Mouse (Mus musculus): ENCODE results near the gene Wnk4. TPM values are rescaled to one million over a fixed set of nuclear protein-coding genes. Genes with fewer than 3 reads are reported as not detected.

Wnk4 gene
- polyA plus RNA-seq (2012; ENCODE audit: insufficient read depth, insufficient read length, missing spikeins): not detected in 2 replicates

DNA sequence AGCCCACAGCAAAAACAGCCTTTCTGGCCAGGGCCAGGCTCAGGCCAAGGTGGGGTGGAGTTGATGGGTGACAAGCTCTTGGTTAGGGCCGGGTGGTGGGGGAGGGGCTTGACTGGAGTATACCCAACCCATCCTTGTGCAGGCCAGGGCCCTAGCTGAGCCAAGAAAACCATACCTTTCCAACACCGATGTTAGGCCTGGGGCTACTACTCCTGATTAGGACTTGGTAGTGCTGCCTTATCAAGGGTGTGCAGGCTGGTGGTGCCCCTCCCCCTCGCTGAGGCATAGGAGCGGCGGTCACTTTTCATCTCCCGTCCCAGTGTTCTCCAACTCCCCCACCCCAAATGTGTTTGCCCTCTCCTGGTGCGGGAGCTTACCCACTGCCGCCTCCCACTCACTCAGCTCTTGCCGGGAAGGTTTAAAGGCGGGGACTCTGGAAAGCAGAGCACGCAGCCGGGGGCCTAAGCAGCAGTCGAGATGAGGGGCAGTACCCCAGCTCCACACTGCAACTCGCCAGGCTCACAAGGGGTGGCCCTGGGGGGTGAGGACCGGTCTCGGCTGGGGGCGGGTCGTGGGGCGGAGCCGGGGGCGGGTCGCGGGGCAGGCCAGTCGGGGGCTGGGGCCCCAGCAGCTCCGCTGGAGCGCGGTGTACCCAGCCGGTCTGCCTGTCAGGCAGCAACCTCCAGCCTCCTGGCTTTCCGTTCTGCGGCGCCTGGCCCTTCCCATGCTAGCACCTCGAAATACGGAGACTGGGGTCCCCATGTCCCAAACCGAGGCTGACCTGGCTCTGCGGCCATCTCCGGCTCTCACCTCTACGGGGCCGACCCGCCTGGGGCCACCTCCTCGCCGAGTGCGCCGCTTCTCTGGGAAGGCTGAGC, at the start of gene Wnk4:
Gene Wnk4 (plus strand): TSS at position 620 of the 878 bp plus-strand sequence.
- Histone ChIP-seq H3K4me1 (ENCODE audit: control insufficient read depth, insufficient read depth, insufficient read length, low read length) (peaks cover 7% of the 10 kb centered on the region), H3K4me3 (ENCODE audit: insufficient read depth, low read depth, low read length) (peak within 1 kb of the TSS; percentile 68), H3K27ac (replicated peaks; ENCODE audit: low read depth, low read length) (no peak within 1 kb of the TSS)

DNA sequence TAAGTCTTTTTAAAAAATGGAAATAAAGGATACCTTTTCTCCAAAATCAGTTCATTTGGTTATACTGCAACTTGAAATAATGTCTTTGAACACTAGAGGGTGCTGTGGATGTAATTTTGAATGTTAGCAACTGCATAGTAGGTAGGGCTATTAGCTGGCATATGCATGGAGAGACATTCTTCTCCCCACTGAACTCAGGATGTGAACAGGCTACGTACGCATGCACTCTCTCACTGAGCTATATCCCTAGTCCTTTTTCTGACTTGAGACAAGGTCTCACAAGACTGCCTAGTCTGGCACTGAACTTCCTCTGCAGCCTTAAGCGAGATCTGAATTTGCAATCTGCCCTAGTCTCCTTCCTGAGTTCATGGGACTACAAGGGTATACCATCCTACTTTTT, 48.4 kb upstream of the Wnk4 start:
- H3K4me3 ChIP-seq (ENCODE audit: insufficient read depth, low read depth, low read length): no peak overlapping the region
- H3K27ac ChIP-seq (replicated peaks; ENCODE audit: low read depth, low read length): peak overlapping the region; percentile 42
- 0 out of 2 replicates have a peak, but pooled peaks cover 3% of the 10 kb centered on the region for H3K4me1 ChIP-seq (ENCODE audit: control insufficient read depth, insufficient read depth, insufficient read length, low read length)

DNA sequence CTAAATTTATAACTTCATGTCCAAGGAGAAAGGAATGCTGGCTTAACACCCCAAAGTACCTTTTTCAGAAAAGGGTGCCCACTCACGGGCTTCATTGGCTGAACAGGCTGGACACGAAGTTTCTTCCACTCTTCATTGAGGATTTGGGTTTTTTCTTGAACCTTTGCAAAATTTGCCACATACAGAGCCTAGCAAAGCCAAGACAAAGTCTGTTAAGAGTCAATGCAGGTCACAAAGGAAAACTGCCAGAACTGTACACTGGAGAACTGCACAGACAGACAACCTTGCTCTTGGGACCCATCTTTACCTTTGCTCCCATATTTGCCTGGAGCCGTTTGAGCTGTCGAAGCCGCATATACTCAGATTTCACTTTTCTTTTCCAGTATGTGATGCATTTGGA, 43.4 kb upstream of the Wnk4 start:
- Histone ChIP-seq H3K4me1 (ENCODE audit: control insufficient read depth, insufficient read depth, insufficient read length, low read length) (peaks cover 12% of the 10 kb centered on the region), H3K27ac (replicated peaks; ENCODE audit: low read depth, low read length) (peak overlapping the region; percentile 84), H3K4me3 (ENCODE audit: insufficient read depth, low read depth, low read length) (no peak overlapping the region)

DNA sequence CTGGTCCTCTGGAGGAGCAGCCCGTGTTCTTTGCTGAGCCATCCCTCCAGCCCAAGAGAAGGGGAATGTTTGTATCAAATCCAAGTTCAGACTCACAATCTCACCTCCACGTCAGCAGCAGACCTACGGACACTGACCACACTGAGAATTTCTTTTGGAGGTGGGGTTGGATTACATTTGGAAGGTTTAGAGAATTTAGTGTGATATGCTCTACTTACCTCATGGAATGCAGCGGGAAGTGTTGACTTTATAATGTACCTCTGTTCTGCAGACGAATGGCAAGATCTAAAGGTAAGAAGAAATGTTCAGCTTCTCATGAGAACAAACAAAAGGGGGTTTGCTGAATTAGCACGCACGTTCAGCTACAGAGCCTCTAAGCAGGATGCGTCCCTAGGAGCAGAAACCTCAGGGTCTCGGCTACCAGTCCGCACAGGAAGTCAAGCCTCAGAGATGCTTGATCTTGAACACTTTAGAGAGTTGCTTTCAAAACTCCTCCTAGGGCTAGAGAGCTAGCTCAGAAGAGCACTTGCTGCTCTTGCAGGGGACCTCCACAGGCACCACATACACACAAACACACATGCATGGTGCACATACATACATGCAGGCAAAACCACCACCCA, 41.8 kb upstream of the Wnk4 start:
- H3K4me1 ChIP-seq (ENCODE audit: control insufficient read depth, insufficient read depth, insufficient read length, low read length): peaks cover 12% of the 10 kb centered on the region
- peak overlapping the region; percentile 47 for H3K27ac ChIP-seq (replicated peaks; ENCODE audit: low read depth, low read length)
- no peak overlapping the region for H3K4me3 ChIP-seq (ENCODE audit: insufficient read depth, low read depth, low read length)

DNA sequence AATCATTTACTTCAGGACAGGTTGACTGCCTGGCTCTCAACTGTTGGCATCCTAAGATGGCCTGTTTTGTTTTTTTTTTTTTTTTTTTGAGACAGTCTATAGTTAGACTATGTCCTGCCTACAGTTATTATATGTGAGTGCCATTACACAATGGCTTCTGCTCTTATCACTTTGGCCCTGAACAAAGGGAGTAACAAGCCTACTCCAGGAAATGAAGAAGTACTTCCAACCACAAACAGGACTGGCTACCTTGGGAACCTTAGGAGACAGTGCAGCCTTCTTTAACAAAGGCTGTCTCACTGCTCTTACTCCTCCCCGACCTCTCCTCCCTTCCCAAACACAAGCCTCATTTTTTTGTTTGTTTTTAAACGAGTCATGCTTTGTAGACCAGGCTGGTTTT, 39.5 kb upstream of the Wnk4 start:
- peak overlapping the region; percentile 71 for H3K27ac ChIP-seq (replicated peaks; ENCODE audit: low read depth, low read length)
- H3K4me1 ChIP-seq (ENCODE audit: control insufficient read depth, insufficient read depth, insufficient read length, low read length): peaks cover 8% of the 10 kb centered on the region
- H3K4me3 ChIP-seq (ENCODE audit: insufficient read depth, low read depth, low read length): no peak overlapping the region

DNA sequence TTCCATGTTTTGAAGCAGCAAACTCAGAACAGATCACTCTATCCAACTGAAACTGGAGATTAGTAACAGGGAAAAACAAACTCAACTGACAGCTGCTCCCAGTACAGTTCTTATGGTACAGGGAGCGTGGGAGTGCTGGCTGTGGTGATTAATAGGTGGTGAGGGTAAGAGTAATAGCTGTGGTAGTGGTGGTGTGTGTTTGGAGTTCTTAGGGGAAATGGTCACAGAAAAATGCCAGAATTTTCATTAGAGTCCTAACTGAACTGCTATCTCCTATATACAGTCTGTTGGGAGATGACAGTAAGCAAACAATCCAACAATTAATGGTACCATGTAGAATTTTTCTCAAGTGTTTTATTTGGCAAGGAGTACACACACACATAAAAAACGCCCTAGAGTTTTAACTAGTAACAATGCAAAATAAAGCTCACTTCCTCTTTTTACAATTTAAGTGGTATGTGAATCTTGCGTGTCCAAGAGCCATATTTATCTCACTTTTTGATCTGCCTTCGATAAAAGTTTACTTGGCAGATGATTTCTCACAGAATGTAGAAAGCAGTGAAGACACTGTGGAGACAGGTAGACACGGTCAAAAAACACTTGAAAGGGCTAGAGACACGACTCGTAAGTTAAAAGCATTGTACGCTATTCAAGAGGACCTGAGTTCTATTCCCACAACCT, 38.9 kb upstream of the Wnk4 start:
- peak overlapping the region; percentile 71 for H3K27ac ChIP-seq (replicated peaks; ENCODE audit: low read depth, low read length)
- no peak overlapping the region for H3K4me3 ChIP-seq (ENCODE audit: insufficient read depth, low read depth, low read length)
- peaks cover 8% of the 10 kb centered on the region for H3K4me1 ChIP-seq (ENCODE audit: control insufficient read depth, insufficient read depth, insufficient read length, low read length)

DNA sequence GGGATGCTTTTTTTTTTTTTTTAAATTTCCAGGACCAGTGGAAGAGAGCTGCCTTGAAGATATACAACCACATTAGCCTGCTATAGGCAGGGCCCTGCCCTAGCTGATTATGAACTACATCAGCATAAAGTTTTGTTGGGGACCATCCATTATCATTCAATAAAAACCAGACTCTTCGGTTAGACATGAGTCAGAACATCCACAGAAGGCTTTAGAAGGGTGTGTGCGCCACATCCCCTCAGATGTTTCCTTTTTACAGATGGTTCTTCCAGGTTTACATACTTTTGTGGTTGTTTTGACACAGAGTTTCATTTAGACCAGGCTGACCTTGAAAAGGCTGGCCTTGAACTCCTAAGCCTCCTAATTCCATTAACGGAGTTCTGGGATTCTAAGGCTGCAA, 36.0 kb upstream of the Wnk4 start:
- Histone ChIP-seq H3K4me3 (ENCODE audit: insufficient read depth, low read depth, low read length) (peak overlapping the region; percentile 20; the same call in 1 of the 2 replicates), H3K4me1 (ENCODE audit: control insufficient read depth, insufficient read depth, insufficient read length, low read length) (peaks cover 7% of the 10 kb centered on the region; the same call in 1 of the 2 replicates), H3K27ac (replicated peaks; ENCODE audit: low read depth, low read length) (peak overlapping the region; percentile 89)

DNA sequence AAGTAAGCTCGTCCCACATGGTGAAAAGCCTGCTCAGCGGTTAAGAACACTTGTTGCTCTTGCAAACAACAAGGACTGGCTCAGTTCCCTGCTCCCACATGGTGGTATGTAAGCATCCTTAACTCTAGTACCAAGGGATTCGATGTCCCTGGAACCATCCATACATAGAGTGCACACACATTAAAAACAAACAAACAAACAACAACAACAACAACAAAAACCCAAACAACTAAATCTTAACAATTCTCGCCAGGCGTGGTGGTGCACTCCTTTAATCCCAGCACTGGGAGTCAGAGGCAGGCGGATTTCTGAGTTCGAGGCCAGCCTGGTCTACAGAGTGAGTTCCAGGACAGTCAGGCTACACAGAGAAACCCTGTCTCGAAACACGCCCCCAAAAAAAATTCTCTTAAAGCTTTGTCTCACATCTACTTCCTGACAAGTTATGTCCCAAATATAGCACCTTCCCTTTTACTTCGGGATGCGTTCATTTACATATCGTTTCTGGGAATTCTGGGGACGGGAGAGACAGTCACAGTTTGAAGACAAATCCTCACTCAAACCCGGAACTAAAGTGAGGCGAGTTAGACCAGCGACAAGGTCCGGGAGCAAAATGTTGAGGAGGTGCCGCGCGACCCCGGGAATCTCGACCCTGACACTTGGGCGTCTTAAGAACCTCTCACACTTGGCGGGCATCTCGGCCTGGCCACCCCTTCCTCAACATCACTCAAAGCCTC, 34.9 kb upstream of the Wnk4 start:
- H3K27ac ChIP-seq (replicated peaks; ENCODE audit: low read depth, low read length): peak overlapping the region; percentile 89
- H3K4me1 ChIP-seq (ENCODE audit: control insufficient read depth, insufficient read depth, insufficient read length, low read length): peaks cover 15% of the 10 kb centered on the region
- H3K4me3 ChIP-seq (ENCODE audit: insufficient read depth, low read depth, low read length): peak overlapping the region; percentile 78

DNA sequence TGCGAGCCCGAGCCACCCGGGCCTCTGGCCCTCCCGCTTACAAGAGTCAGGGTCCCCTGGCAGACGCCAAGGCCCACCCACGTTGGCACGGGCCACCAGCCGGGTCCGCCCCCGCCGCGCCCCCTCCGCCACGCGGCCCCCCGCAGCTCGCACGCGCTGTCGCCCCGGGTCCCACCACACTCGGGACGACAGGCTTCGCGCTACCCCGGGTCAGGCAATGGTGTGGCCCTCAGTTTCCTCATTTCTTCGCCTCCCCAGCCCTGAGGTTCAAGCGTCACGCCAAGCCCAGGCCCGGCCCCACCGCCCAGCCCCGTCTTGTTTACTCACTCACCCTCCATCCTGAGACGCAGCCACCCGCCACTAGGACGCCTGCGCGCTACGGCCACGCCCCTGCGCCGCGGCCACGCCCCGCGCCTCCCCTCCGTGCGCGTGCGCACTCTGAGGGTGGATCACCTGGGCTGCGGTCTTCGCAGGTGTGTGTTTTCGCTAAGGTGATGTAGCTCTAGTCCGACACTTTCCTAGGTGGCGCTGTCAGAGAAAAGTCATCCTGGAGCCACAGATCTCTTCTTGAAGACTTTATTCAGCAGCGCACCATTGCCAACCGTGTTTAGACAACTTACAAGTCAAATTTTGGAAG, 34.2 kb upstream of the Wnk4 start, which contains the start of gene Ezh1:
Gene Ezh1 (minus strand): TSS at position 399 of the 637 bp plus-strand sequence.
- Histone ChIP-seq H3K4me1 (ENCODE audit: control insufficient read depth, insufficient read depth, insufficient read length, low read length) (peaks cover 12% of the 10 kb centered on the region), H3K27ac (replicated peaks; ENCODE audit: low read depth, low read length) (peak within 1 kb of the TSS; percentile 89), H3K4me3 (ENCODE audit: insufficient read depth, low read depth, low read length) (peak within 1 kb of the TSS; percentile 78)

DNA sequence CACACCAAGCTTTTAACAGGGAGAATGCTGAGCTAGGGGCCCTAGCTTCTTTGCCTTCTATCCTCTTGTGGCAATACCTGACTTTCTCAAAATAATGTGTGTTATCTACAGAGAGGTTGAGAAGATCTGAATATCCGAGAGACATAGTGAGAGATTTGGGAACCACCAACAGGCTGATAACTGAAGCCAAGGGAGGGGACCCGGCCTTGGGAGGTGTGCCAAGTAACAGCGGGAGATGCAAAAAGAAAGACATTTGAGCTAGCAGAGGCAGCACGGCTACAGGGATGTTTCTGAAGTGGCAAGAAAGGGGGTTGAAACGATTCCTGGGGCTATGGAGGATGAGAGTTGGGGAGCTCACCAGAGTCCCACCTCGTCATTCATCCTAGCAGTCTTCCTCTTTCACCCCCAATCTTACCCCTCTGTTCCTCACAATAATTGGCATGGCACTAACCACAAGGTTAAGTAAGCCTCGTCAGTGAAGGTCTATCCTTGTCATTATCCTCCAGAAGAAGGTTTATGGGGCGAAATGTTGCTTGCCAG, 30.9 kb upstream of the Wnk4 start:
- peak overlapping the region; percentile 99 for H3K27ac ChIP-seq (replicated peaks; ENCODE audit: low read depth, low read length)
- H3K4me3 ChIP-seq (ENCODE audit: insufficient read depth, low read depth, low read length): 0 out of 2 replicates have a peak overlapping the region, but pooled peaks have one; percentile 15
- peaks cover 11% of the 10 kb centered on the region for H3K4me1 ChIP-seq (ENCODE audit: control insufficient read depth, insufficient read depth, insufficient read length, low read length)

DNA sequence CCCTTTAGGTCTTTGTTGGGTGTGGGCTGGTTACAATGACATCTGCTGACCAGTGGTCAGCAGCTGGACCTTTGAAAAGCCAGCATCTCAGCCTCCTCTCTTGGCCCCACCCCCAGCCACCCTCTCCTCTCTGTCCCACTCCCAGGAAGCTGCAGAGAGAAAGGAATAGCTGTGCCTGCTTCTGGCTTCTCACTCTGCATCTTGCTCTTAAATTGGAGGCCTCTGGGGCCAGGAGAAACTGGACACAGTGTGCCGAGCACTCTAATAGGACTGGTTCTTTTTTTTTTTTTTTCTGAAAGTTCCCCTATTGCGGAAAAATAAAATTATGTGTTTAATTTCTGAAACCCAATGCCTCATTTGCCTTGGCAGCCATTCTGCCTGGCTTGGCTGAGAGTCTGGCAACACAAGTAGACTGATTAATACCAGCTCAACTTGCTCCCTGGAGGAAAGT, 30.3 kb upstream of the Wnk4 start:
- Histone ChIP-seq H3K4me1 (ENCODE audit: control insufficient read depth, insufficient read depth, insufficient read length, low read length) (peaks cover 11% of the 10 kb centered on the region), H3K27ac (replicated peaks; ENCODE audit: low read depth, low read length) (peak overlapping the region; percentile 99), H3K4me3 (ENCODE audit: insufficient read depth, low read depth, low read length) (peak overlapping the region; percentile 53; the same call in 1 of the 2 replicates)

DNA sequence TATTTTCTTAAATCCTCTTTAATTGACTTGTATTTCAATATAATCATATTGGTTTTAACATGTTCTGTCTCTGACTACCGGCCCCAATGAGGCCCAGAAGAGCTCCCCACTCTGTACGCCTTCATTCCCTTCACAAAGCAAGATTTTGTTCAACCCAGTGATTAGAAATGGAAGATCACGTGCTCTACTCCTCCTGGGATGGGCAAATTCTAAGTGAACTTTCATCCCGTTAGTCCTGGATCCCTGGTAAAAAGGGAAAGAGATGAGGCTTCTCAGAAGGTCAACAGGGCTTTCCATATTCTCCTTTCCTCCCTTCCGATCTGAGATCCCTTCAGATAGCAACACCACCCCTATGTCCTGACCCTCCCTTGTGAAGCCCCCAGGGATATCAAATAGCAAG, 29.8 kb upstream of the Wnk4 start:
- H3K27ac ChIP-seq (replicated peaks; ENCODE audit: low read depth, low read length): peak overlapping the region; percentile 99
- peak overlapping the region; percentile 53 for H3K4me3 ChIP-seq (ENCODE audit: insufficient read depth, low read depth, low read length)
- H3K4me1 ChIP-seq (ENCODE audit: control insufficient read depth, insufficient read depth, insufficient read length, low read length): peaks cover 11% of the 10 kb centered on the region

DNA sequence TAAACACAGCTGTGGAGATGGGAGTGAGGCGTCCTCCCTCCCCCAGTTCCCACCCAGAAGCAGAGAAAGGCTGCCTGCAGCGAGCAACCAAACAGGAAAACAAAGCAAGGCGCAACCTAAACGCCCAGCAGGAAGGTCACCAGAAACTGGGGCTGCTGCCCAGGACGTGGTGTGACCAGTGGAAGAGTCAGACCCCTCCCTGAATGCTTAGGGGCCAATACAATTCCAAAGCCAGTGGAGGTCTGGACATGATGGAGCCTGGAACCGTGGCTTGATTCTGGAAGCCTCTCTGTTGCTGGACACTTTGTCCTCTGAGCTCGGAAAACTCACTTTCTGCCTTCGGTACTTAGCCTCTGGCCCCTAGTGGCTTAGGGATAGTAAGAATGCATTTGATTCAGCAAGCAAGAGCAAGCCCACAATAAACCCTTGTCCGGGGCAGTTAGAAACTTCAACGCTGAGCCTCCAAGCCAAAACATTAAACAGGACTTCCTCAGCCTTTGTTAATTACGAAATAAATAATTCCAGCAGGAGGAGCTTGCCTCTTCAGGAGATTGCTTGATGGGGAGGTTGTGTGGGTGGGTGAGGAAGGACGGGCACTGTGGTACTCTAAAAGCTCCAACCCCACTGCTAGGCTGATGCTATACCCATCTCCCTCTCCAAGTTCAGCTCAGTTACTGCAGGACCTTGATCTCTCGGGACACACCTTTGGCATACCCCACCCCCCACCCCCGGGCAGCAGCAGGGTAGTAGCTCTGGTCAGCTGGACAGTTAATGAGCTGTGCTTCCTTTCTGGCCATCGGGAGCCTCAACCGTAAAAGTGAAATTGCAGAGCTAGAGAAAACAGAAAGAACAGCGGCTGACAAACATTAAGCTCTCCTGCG, 29.1 kb upstream of the Wnk4 start:
- H3K27ac ChIP-seq (replicated peaks; ENCODE audit: low read depth, low read length): peak overlapping the region; percentile 99

More for the DNA sequence above, 29.1 kb upstream of the Wnk4 start:
- Histone ChIP-seq H3K4me1 (ENCODE audit: control insufficient read depth, insufficient read depth, insufficient read length, low read length) (peaks cover 11% of the 10 kb centered on the region), H3K4me3 (ENCODE audit: insufficient read depth, low read depth, low read length) (peak overlapping the region; percentile 53)
